Mouse (Mus musculus): ENCODE data around the gene Dclk2. TPM values are rescaled to one million over a fixed set of nuclear protein-coding genes. Genes with fewer than 3 reads are reported as not detected.

Gene Dclk2
- total RNA-seq, 2 experiments from 2014 or later = 60.7 to 60.9 TPM

GRCm38 (mm10) chr3:86846036-86846435 is 74.6 kb downstream of the Dclk2 start:
- DNase-seq (ENCODE audit: low spot score in 2 of 2) = no peak

GRCm38 (mm10) chr3:86845578-86845977 is 75.1 kb downstream of the Dclk2 start:
- no peak for DNase-seq (ENCODE audit: low spot score in 2 of 2)

- DNase-seq (ENCODE audit: low spot score in 2 of 2) = peak in 1 of 2 experiments; percentile 34
Observed at GRCm38 (mm10) chr3:86844804-86845481, 75.7 kb downstream of the Dclk2 start.

GRCm38 (mm10) chr3:86842461-86842860 is 78.2 kb downstream of the Dclk2 start:
- no peak for DNase-seq (ENCODE audit: low spot score in 2 of 2)

- DNase-seq (ENCODE audit: low spot score in 2 of 2) = no peak
Observed at GRCm38 (mm10) chr3:86839606-86840005, 81.0 kb downstream of the Dclk2 start.

GRCm38 (mm10) chr3:86837386-86837785 is 83.3 kb downstream of the Dclk2 start:
- no peak for DNase-seq (ENCODE audit: low spot score in 2 of 2)

GRCm38 (mm10) chr3:86835180-86835579 is 85.5 kb downstream of the Dclk2 start:
- DNase-seq (ENCODE audit: low spot score in 2 of 2) = no peak

- DNase-seq (ENCODE audit: low spot score in 2 of 2) = no peak
Observed at GRCm38 (mm10) chr3:86834341-86834740, 86.3 kb downstream of the Dclk2 start.

GRCm38 (mm10) chr3:86832591-86833267 is 87.9 kb downstream of the Dclk2 start:
- DNase-seq (ENCODE audit: low spot score in 2 of 2) = no peak

- peak in 1 of 2 experiments; percentile 18 for DNase-seq (ENCODE audit: low spot score in 2 of 2)
Observed at GRCm38 (mm10) chr3:86832115-86832514, 88.5 kb downstream of the Dclk2 start.

GRCm38 (mm10) chr3:86827506-86827905 is 93.1 kb downstream of the Dclk2 start:
- DNase-seq (ENCODE audit: low spot score in 2 of 2) = no peak

- no peak for DNase-seq (ENCODE audit: low spot score in 2 of 2)
Observed at GRCm38 (mm10) chr3:86821383-86821782, 99.3 kb downstream of the Dclk2 start.

- no peak for DNase-seq (ENCODE audit: low spot score in 2 of 2)
Observed at GRCm38 (mm10) chr3:86820344-86820743, 100.3 kb downstream of the Dclk2 start.

- DNase-seq (ENCODE audit: low spot score in 2 of 2) = no peak
Observed at GRCm38 (mm10) chr3:86819372-86819771, 101.3 kb downstream of the Dclk2 start.

GRCm38 (mm10) chr3:86818001-86818585 is 102.6 kb downstream of the Dclk2 start:
- no peak for DNase-seq (ENCODE audit: low spot score in 2 of 2)

- peak; percentile 79 to 84 for DNase-seq (ENCODE audit: low spot score in 2 of 2)
Observed at GRCm38 (mm10) chr3:86812689-86813088, 108.0 kb downstream of the Dclk2 start.

- no peak for DNase-seq (ENCODE audit: low spot score in 2 of 2)
Observed at GRCm38 (mm10) chr3:86810908-86811307, 109.7 kb downstream of the Dclk2 start.

GRCm38 (mm10) chr3:86809646-86810045 is 111.0 kb downstream of the Dclk2 start:
- DNase-seq (ENCODE audit: low spot score in 2 of 2) = no peak

- peak; percentile 48 to 59 for DNase-seq (ENCODE audit: low spot score in 2 of 2)
Observed at GRCm38 (mm10) chr3:86809199-86809598, 111.5 kb downstream of the Dclk2 start.

GRCm38 (mm10) chr3:86807750-86808467 is 112.7 kb downstream of the Dclk2 start:
- DNase-seq (ENCODE audit: low spot score in 2 of 2) = peak; percentile 51 to 57

- no peak for DNase-seq (ENCODE audit: low spot score in 2 of 2)
Observed at GRCm38 (mm10) chr3:86806834-86807233, 113.8 kb downstream of the Dclk2 start.

- peak; percentile 59 to 76 for DNase-seq (ENCODE audit: low spot score in 2 of 2)
Observed at GRCm38 (mm10) chr3:86804265-86804664, 116.4 kb downstream of the Dclk2 start.

All from left cerebral cortex, adult 18-20 months (tissue).